Mouse (Mus musculus) MEL (cell line): ENCODE results near the gene Chst12.

ENCODE experiments used
- CTCF ChIP-seq, 3 experiments: IDR thresholded peaks in 2 of 3; conservative IDR thresholded peaks in 1 of 3; 2 replicates each; pipeline ENCODE4 v1.5.1; 2011 to 2012; ENCODE audit warnings: low read length in 3 of 3, low read depth in 2 of 3, mild to moderate bottlenecking in 2 of 3, improper control_type of control experiment in 1 of 3, inconsistent platforms in 1 of 3, mixed read lengths in 1 of 3, moderate library complexity in 1 of 3; ENCODE audit not compliant: control insufficient read depth in 1 of 3, insufficient read depth in 1 of 3, poor library complexity in 1 of 3, severe bottlenecking in 1 of 3
- POLR2A ChIP-seq, 2 experiments: IDR thresholded peaks; 2 replicates each; pipeline ENCODE4 v1.6.1; 2011 to 2012; ENCODE audit warnings: low read length in 2 of 2, mild to moderate bottlenecking in 2 of 2, control low read depth in 1 of 2, improper control_type of control experiment in 1 of 2, low read depth in 1 of 2, moderate library complexity in 1 of 2; ENCODE audit not compliant: control insufficient read depth in 1 of 2, insufficient read depth in 1 of 2, poor library complexity in 1 of 2
- TCF12 ChIP-seq: IDR thresholded peaks from 2 replicates; pipeline ENCODE4 v1.6.1; 2014; ENCODE audit warnings: low read depth, mild to moderate bottlenecking, inconsistent platforms, low read length, improper control_type of control experiment, moderate library complexity

DNA sequence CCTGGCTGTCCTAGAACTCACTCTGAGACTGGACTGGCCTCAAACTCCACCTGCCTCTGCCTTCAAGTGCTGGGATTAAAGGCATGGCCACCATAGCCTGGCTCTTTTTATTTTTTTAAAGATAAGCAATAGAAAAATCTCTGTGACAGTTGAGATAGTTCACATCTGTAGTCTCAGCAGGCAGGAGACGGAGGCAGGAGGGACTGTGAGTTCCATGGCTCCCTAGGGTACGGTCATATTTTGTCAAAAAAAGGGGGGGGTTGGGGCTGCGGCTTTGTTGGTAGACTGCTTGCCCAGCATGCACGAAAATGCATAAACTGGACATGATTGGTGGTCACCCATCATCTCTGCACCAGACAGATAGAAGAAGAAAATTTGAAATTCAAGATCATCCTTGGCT lies 65.9 kb downstream of the Chst12 start:
- no peak for TF ChIP-seq TCF12
- no peak for TF ChIP-seq POLR2A (IDR thresholded peaks at IDR 0.05; ENCODE audit: control insufficient read depth in 1 of 2, insufficient read depth in 1 of 2, low read depth in 1 of 2, low read length in 2 of 2, poor library complexity in 1 of 2)
- no peak for TF ChIP-seq CTCF (IDR thresholded peaks at IDR 0.05 in 2 of 3, conservative IDR thresholded peaks at IDR 0.05 in 1 of 3; ENCODE audit: control insufficient read depth in 1 of 3, insufficient read depth in 1 of 3, low read depth in 2 of 3, low read length in 3 of 3, poor library complexity in 1 of 3, severe bottlenecking in 1 of 3)
